11 mouse cellular contexts compared by ENCODE assay signal in genomic region chr19:8817001-8817400, GRCm38 (mm10). TPM values are rescaled to one million over a fixed set of nuclear protein-coding genes. Genes with fewer than 3 reads are reported as not detected.
DNase-seq lines count a peak whose midpoint lies in the region; ATAC-seq and TF ChIP-seq lines count a peak whose summit lies in the region.
"Had no signal": no experiment of that assay in that cellular context is flagged by ENCODE, and none has a peak within 500 bp of the region (broad histone marks: within the 10 kb centered on the region; RNA-seq: fewer than 3 reads in every experiment).

No protein-coding gene starts in this region.

- no peak for TF ChIP-seq CTCF in ES-Bruce4 (IDR thresholded peaks at IDR 0.05; ENCODE audit: low read depth, low read length)

- H3K9ac ChIP-seq in heart, embryonic 11.5 days (ENCODE audit: low read depth, low read length), result peak overlapping the region; percentile 29
- H3K9ac ChIP-seq in ES-Bruce4 (ENCODE audit: low read depth, poor library complexity, severe bottlenecking), result 0 out of 2 replicates have a peak overlapping the region, but pooled peaks have one; percentile 49
- H3K9ac ChIP-seq in hindbrain, embryonic 13.5 days, result peak overlapping the region; percentile 49
- H3K9ac ChIP-seq in midbrain, embryonic 12.5 days (replicated peaks), result peak overlapping the region; percentile 47

- H3K27ac ChIP-seq in heart, embryonic 11.5 days (ENCODE audit: low read depth, low read length), result no peak overlapping the region
- no peak overlapping the region for H3K27ac ChIP-seq in heart, embryonic 10.5 days
- H3K27ac ChIP-seq in ES-Bruce4 (ENCODE audit: insufficient read depth, low read length), result no peak overlapping the region
- H3K27ac ChIP-seq in hindbrain, embryonic 13.5 days, result no peak overlapping the region
- no peak overlapping the region for H3K27ac ChIP-seq in midbrain, embryonic 12.5 days (replicated peaks)

- no peaks in the 10 kb centered on the region for H3K27me3 ChIP-seq in heart, embryonic 11.5 days (ENCODE audit: control insufficient read depth, insufficient read depth, low read length)
- no peaks in the 10 kb centered on the region for H3K27me3 ChIP-seq in heart, embryonic 10.5 days (ENCODE audit: insufficient read depth, poor library complexity, severe bottlenecking)
- H3K27me3 ChIP-seq in ES-Bruce4 (ENCODE audit: control insufficient read depth, insufficient read depth, low read length, poor library complexity, severe bottlenecking), result no peaks in the 10 kb centered on the region
- no peaks in the 10 kb centered on the region for H3K27me3 ChIP-seq in hindbrain, embryonic 13.5 days
- no peaks in the 10 kb centered on the region for H3K27me3 ChIP-seq in midbrain, embryonic 12.5 days

- TF ChIP-seq EP300 in ES-Bruce4 (IDR thresholded peaks at IDR 0.05; ENCODE audit: insufficient read depth, low read depth, low read length), result no peak

- ATAC-seq in heart, embryonic 11.5 days (replicated peaks; ENCODE audit: insufficient number of reproducible peaks, low FRiP score, low TSS enrichment), result no peak
- no peak for ATAC-seq in hindbrain, embryonic 13.5 days (ENCODE audit: low FRiP score)
- ATAC-seq in midbrain, embryonic 12.5 days (ENCODE audit: low FRiP score, low read depth), result no peak
- ATAC-seq in megakaryocyte-erythroid progenitor cell, adult 5-6 weeks (replicated peaks; ENCODE audit: low FRiP score, low TSS enrichment, poor library complexity, severe bottlenecking), result no peak

- 79% methylated on average over 3 of the region's 3 CpGs for WGBS in heart, embryonic 11.5 days (ENCODE audit: insufficient replicate concordance)
- 81% methylated on average over 3 of the region's 3 CpGs for WGBS in heart, embryonic 10.5 days
- 78% methylated on average over 3 of the region's 3 CpGs for WGBS in hindbrain, embryonic 13.5 days
- WGBS in midbrain, embryonic 12.5 days, result 37% methylated on average over 3 of the region's 3 CpGs

- peak overlapping the region; percentile 0; the same call in 1 of the 2 replicates for H3K4me2 ChIP-seq in heart, embryonic 11.5 days
- H3K4me2 ChIP-seq in hindbrain, embryonic 13.5 days, result peak overlapping the region; percentile 27
- H3K4me2 ChIP-seq in midbrain, embryonic 12.5 days (replicated peaks), result peak overlapping the region; percentile 94

- H3K4me1 ChIP-seq in heart, embryonic 11.5 days (ENCODE audit: control insufficient read depth, insufficient read depth, low read length), result peaks cover 10% of the 10 kb centered on the region
- H3K4me1 ChIP-seq in heart, embryonic 10.5 days, result peaks cover 19% of the 10 kb centered on the region
- peaks cover 2% of the 10 kb centered on the region for H3K4me1 ChIP-seq in ES-Bruce4 (ENCODE audit: control insufficient read depth, insufficient read depth, low read length)
- peaks cover 42% of the 10 kb centered on the region for H3K4me1 ChIP-seq in hindbrain, embryonic 13.5 days (replicated peaks)
- peaks cover 42% of the 10 kb centered on the region for H3K4me1 ChIP-seq in midbrain, embryonic 12.5 days

- TF ChIP-seq POLR2A in ES-Bruce4 (IDR thresholded peaks at IDR 0.05; ENCODE audit: insufficient read depth, low read length), result no peak

- no peak for DNase-seq in heart, embryonic 10.5 days (ENCODE audit: low spot score)
- no peak for DNase-seq in spleen, postnatal 10 days (ENCODE audit: low spot score in 2 of 2)
- DNase-seq in right cerebral cortex, postnatal 14 days, result no peak
- DNase-seq: left cerebral cortex, postnatal 4 days had no signal

- H3K9me3 ChIP-seq in heart, embryonic 11.5 days (replicated peaks; ENCODE audit: control insufficient read depth, low read length), result no peaks in the 10 kb centered on the region
- no peaks in the 10 kb centered on the region for H3K9me3 ChIP-seq in heart, embryonic 10.5 days
- no peaks in the 10 kb centered on the region for H3K9me3 ChIP-seq in ES-Bruce4 (replicated peaks; ENCODE audit: control insufficient read depth, insufficient read depth, low read length, poor library complexity, severe bottlenecking)
- H3K9me3 ChIP-seq in hindbrain, embryonic 13.5 days, result no peaks in the 10 kb centered on the region
- no peaks in the 10 kb centered on the region for H3K9me3 ChIP-seq in midbrain, embryonic 12.5 days

- no peak overlapping the region for H3K4me3 ChIP-seq in heart, embryonic 11.5 days (ENCODE audit: low read depth, low read length)
- no peak overlapping the region for H3K4me3 ChIP-seq in heart, embryonic 10.5 days
- H3K4me3 ChIP-seq in ES-Bruce4 (ENCODE audit: low read depth, low read length), result no peak overlapping the region
- H3K4me3 ChIP-seq in hindbrain, embryonic 13.5 days, result peak overlapping the region; percentile 16
- peak overlapping the region; percentile 19 for H3K4me3 ChIP-seq in midbrain, embryonic 12.5 days

- peaks cover 9% of the 10 kb centered on the region for H3K36me3 ChIP-seq in heart, embryonic 11.5 days (ENCODE audit: control insufficient read depth, insufficient read depth, low read length)
- peaks cover 49% of the 10 kb centered on the region for H3K36me3 ChIP-seq in heart, embryonic 10.5 days
- H3K36me3 ChIP-seq in ES-Bruce4 (ENCODE audit: control insufficient read depth, insufficient read depth, low read length, poor library complexity, severe bottlenecking), result peaks cover 43% of the 10 kb centered on the region
- peaks cover 31% of the 10 kb centered on the region for H3K36me3 ChIP-seq in hindbrain, embryonic 13.5 days
- peaks cover 44% of the 10 kb centered on the region for H3K36me3 ChIP-seq in midbrain, embryonic 12.5 days

RNA-seq across cellular contexts. Expression of gene Ttc9c, which starts 2.1 kb away (rescaled TPM):
- polyA plus RNA-seq in heart, embryonic 11.5 days (2014; fragmentation: Nextera tagmentation; extraction: Ambion mirVana), result 32.3 and 34.0 TPM in 2 replicates
- 43.2 and 51.3 TPM in 2 replicates for polyA plus RNA-seq in heart, embryonic 10.5 days (2016; fragmentation: Nextera tagmentation; extraction: Ambion mirVana)
- polyA plus RNA-seq in ES-Bruce4 (2011; ENCODE audit: insufficient read depth, insufficient read length, low read depth, missing spikeins), result 77.3 and 84.9 TPM in 2 replicates
- 60.4 and 61.4 TPM in 2 replicates for polyA plus RNA-seq in hindbrain, embryonic 13.5 days (2015; fragmentation: Nextera tagmentation; extraction: Ambion mirVana)
- polyA plus RNA-seq in midbrain, embryonic 12.5 days (2016; fragmentation: Nextera tagmentation; extraction: Ambion mirVana), result 65.7 and 69.9 TPM in 2 replicates
- total RNA-seq in megakaryocyte-erythroid progenitor cell, adult 5-6 weeks (2014; fragmentation: Nextera tagmentation), result 35.6 and 41.6 TPM in 2 replicates
- total RNA-seq in megakaryocyte-erythroid progenitor cell, adult 5-6 weeks (2017), result 55.3 and 57.2 TPM in 2 replicates

RNA-seq across cellular contexts. Expression of gene Hnrnpul2, which starts 2.8 kb away (rescaled TPM):
- 4.6 and 6.1 TPM in 2 replicates for polyA plus RNA-seq in heart, embryonic 11.5 days (2014; fragmentation: Nextera tagmentation; extraction: Ambion mirVana)
- 2.8 and 4.6 TPM in 2 replicates for polyA plus RNA-seq in heart, embryonic 10.5 days (2016; fragmentation: Nextera tagmentation; extraction: Ambion mirVana)
- 105 and 108 TPM in 2 replicates for polyA plus RNA-seq in ES-Bruce4 (2011; ENCODE audit: insufficient read depth, insufficient read length, low read depth, missing spikeins)
- 5.8 and 6.3 TPM in 2 replicates for polyA plus RNA-seq in hindbrain, embryonic 13.5 days (2015; fragmentation: Nextera tagmentation; extraction: Ambion mirVana)
- polyA plus RNA-seq in midbrain, embryonic 12.5 days (2016; fragmentation: Nextera tagmentation; extraction: Ambion mirVana), result 6.0 and 6.4 TPM in 2 replicates
- total RNA-seq in megakaryocyte-erythroid progenitor cell, adult 5-6 weeks (2014; fragmentation: Nextera tagmentation), result 68.2 and 88.0 TPM in 2 replicates
- 85.2 and 100.0 TPM in 2 replicates for total RNA-seq in megakaryocyte-erythroid progenitor cell, adult 5-6 weeks (2017)

RNA-seq across cellular contexts. Expression of gene AC129217.1, which starts 12.6 kb away (rescaled TPM):
- polyA plus RNA-seq in heart, embryonic 11.5 days (2014; fragmentation: Nextera tagmentation; extraction: Ambion mirVana), result not detected in 2 replicates
- polyA plus RNA-seq in heart, embryonic 10.5 days (2016; fragmentation: Nextera tagmentation; extraction: Ambion mirVana), result not detected in 2 replicates
- polyA plus RNA-seq in ES-Bruce4 (2011; ENCODE audit: insufficient read depth, insufficient read length, low read depth, missing spikeins), result 74.8 and 87.2 TPM in 2 replicates
- not detected in 2 replicates for polyA plus RNA-seq in hindbrain, embryonic 13.5 days (2015; fragmentation: Nextera tagmentation; extraction: Ambion mirVana)
- polyA plus RNA-seq in midbrain, embryonic 12.5 days (2016; fragmentation: Nextera tagmentation; extraction: Ambion mirVana), result not detected in 2 replicates
- not detected in 2 replicates for total RNA-seq in megakaryocyte-erythroid progenitor cell, adult 5-6 weeks (2014; fragmentation: Nextera tagmentation)
- not detected in 2 replicates for total RNA-seq in megakaryocyte-erythroid progenitor cell, adult 5-6 weeks (2017)
- total RNA-seq: common myeloid progenitor, adult 5-6 weeks; left cerebral cortex, postnatal 4 days had no signal
- polyA plus RNA-seq: heart, postnatal 0 days had no signal

RNA-seq across cellular contexts. Expression of gene Zbtb3, which starts 14.6 kb away (rescaled TPM):
- 3.9 and 5.2 TPM in 2 replicates for polyA plus RNA-seq in heart, embryonic 11.5 days (2014; fragmentation: Nextera tagmentation; extraction: Ambion mirVana)
- 5.4 and 5.9 TPM in 2 replicates for polyA plus RNA-seq in heart, embryonic 10.5 days (2016; fragmentation: Nextera tagmentation; extraction: Ambion mirVana)
- 3.1 and 4.1 TPM in 2 replicates for polyA plus RNA-seq in ES-Bruce4 (2011; ENCODE audit: insufficient read depth, insufficient read length, low read depth, missing spikeins)
- polyA plus RNA-seq in hindbrain, embryonic 13.5 days (2015; fragmentation: Nextera tagmentation; extraction: Ambion mirVana), result 8.0 and 8.4 TPM in 2 replicates
- 8.3 and 8.8 TPM in 2 replicates for polyA plus RNA-seq in midbrain, embryonic 12.5 days (2016; fragmentation: Nextera tagmentation; extraction: Ambion mirVana)
- total RNA-seq in megakaryocyte-erythroid progenitor cell, adult 5-6 weeks (2014; fragmentation: Nextera tagmentation), result 1.4 and 1.9 TPM in 2 replicates
- total RNA-seq in megakaryocyte-erythroid progenitor cell, adult 5-6 weeks (2017), result 0.91 and 1.6 TPM in 2 replicates

RNA-seq across cellular contexts. Expression of gene Polr2g, which starts 18.6 kb away (rescaled TPM):
- 138 and 155 TPM in 2 replicates for polyA plus RNA-seq in heart, embryonic 11.5 days (2014; fragmentation: Nextera tagmentation; extraction: Ambion mirVana)
- 159 and 172 TPM in 2 replicates for polyA plus RNA-seq in heart, embryonic 10.5 days (2016; fragmentation: Nextera tagmentation; extraction: Ambion mirVana)
- 98.2 and 103 TPM in 2 replicates for polyA plus RNA-seq in ES-Bruce4 (2011; ENCODE audit: insufficient read depth, insufficient read length, low read depth, missing spikeins)
- 153 and 163 TPM in 2 replicates for polyA plus RNA-seq in hindbrain, embryonic 13.5 days (2015; fragmentation: Nextera tagmentation; extraction: Ambion mirVana)
- 154 and 160 TPM in 2 replicates for polyA plus RNA-seq in midbrain, embryonic 12.5 days (2016; fragmentation: Nextera tagmentation; extraction: Ambion mirVana)
- total RNA-seq in megakaryocyte-erythroid progenitor cell, adult 5-6 weeks (2014; fragmentation: Nextera tagmentation), result 120 and 126 TPM in 2 replicates
- 86.1 and 106 TPM in 2 replicates for total RNA-seq in megakaryocyte-erythroid progenitor cell, adult 5-6 weeks (2017)

Comparison
In these comparisons a context has a peak if more than half of its experiments do, and no peak if none do; other contexts are left out.
1. H3K4me2 ChIP-seq: peak in every context shown above with its lines; median percentile 94 in midbrain, embryonic 12.5 days; 27 in hindbrain, embryonic 13.5 days; 0 in heart, embryonic 11.5 days.
2. H3K4me3 ChIP-seq: peak in hindbrain, embryonic 13.5 days (single experiment) and midbrain, embryonic 12.5 days (single experiment); none in heart, embryonic 11.5 days (single experiment), heart, embryonic 10.5 days (single experiment) and ES-Bruce4 (single experiment).
3. RNA of gene Hnrnpul2, which starts 2.8 kb away (polyA plus RNA-seq): 105 to 108 TPM in ES-Bruce4; 6.0 to 6.4 TPM in midbrain, embryonic 12.5 days, 4.6 to 6.1 TPM in heart, embryonic 11.5 days, 5.8 to 6.3 TPM in hindbrain, embryonic 13.5 days and 2.8 to 4.6 TPM in heart, embryonic 10.5 days; every median in the first group is over 10 times any median in the second.
4. RNA of gene AC129217.1, which starts 12.6 kb away (polyA plus RNA-seq): 74.8 to 87.2 TPM in ES-Bruce4; not detected in heart, embryonic 11.5 days, not detected in heart, embryonic 10.5 days, not detected in hindbrain, embryonic 13.5 days and not detected in midbrain, embryonic 12.5 days; every median in the first group is over 10 times any median in the second.
5. Peak in every context shown above with its lines, with median percentiles within 50 percentile points of each other: H3K9ac ChIP-seq.